Mouse (Mus musculus) midbrain, embryonic 13.5 days (tissue): ENCODE data around the gene Olfr1279. TPM values are rescaled to one million over a fixed set of nuclear protein-coding genes. Genes with fewer than 3 reads are reported as not detected.
"Not testable (repeated sequence)": the region's sequence is repeated elsewhere in the genome, so short reads cannot be mapped to it uniquely, and the experiment has no call there.

ENCODE experiments used
- ATAC-seq: fragments of 200-750 bp; cut with Nextera tagmentation; 2 replicates; pipeline ENCODE4 v1.8.0; 2017; ENCODE audit warnings: mild to moderate bottlenecking, moderate TSS enrichment, moderate library complexity
- H3K27ac ChIP-seq: fragments of 300-500 bp; sonication (generic); 2 replicates; pipeline ENCODE4 v1.5.1; 2015; ENCODE audit warnings: inconsistent platforms, mild to moderate bottlenecking, moderate library complexity
- H3K27me3 ChIP-seq: fragments of 300-500 bp; sonication (generic); 2 replicates; pipeline ENCODE4 v1.6.1; 2015; ENCODE audit warnings: mild to moderate bottlenecking, inconsistent platforms
- H3K36me3 ChIP-seq: fragments of 300-500 bp; sonication (generic); 2 replicates; pipeline ENCODE4 v1.6.1; 2015; ENCODE audit warnings: mild to moderate bottlenecking, inconsistent platforms
- H3K4me1 ChIP-seq: fragments of 300-500 bp; sonication (generic); replicated peaks from 2 replicates; pipeline ENCODE4 v1.6.1; 2015; ENCODE audit warnings: inconsistent platforms
- H3K4me2 ChIP-seq: fragments of 300-500 bp; sonication (generic); replicated peaks from 2 replicates; pipeline ENCODE4 v1.6.1; 2015; ENCODE audit warnings: moderate library complexity, mild to moderate bottlenecking, inconsistent platforms
- H3K4me3 ChIP-seq: fragments of 300-500 bp; sonication (generic); replicated peaks from 2 replicates; pipeline ENCODE4 v1.5.1; 2015; ENCODE audit warnings: mild to moderate bottlenecking, inconsistent platforms
- H3K9ac ChIP-seq: fragments of 300-500 bp; sonication (generic); replicated peaks from 2 replicates; pipeline ENCODE4 v1.6.1; 2015; ENCODE audit warnings: mild to moderate bottlenecking, inconsistent platforms
- H3K9me3 ChIP-seq: fragments of 300-500 bp; sonication (generic); 2 replicates; pipeline ENCODE4 v1.6.1; 2016; ENCODE audit warnings: mild to moderate bottlenecking, inconsistent platforms
- WGBS: fragments of 180-500 bp; shearing (Covaris S2); methylation state at CpG from one replicate; pipeline ENCODE4 v1.1.7; 2015; 5-methylcytosine and 5-hydroxymethylcytosine counted together
- polyA plus RNA-seq: library from polyadenylated mRNA; unstranded; fragments of >200 nt; fragmentation: Nextera tagmentation; extraction: Ambion mirVana; gene quantifications from 2 replicates; pipeline ENCODE4 v1.2.1, GENCODE M21; 2015

Gene Olfr1279
- polyA plus RNA-seq = not detected in 2 replicates

GRCm38 (mm10) chr2:111300374-111300773, at the start of gene Olfr1279:
Gene Olfr1279 (plus strand): TSS chr2:111300635.
- H3K4me2 ChIP-seq = no peak within 1 kb of the TSS
- no peak within 1 kb of the TSS for H3K4me3 ChIP-seq

GRCm38 (mm10) chr2:111254216-111254615, 46.2 kb upstream of the Olfr1279 start, which contains the start of gene Olfr1276:
Gene Olfr1276 (plus strand): TSS chr2:111254516.
- H3K36me3 ChIP-seq = no peaks in the 10 kb centered on the region
- H3K9me3 ChIP-seq = no peaks in the 10 kb centered on the region
- no peak within 1 kb of the TSS for H3K9ac ChIP-seq
- no peak within 1 kb of the TSS for H3K4me2 ChIP-seq
- no peaks in the 10 kb centered on the region for H3K4me1 ChIP-seq
- no peak within 1 kb of the TSS for H3K27ac ChIP-seq
- H3K4me3 ChIP-seq = no peak within 1 kb of the TSS
- no peaks in the 10 kb centered on the region for H3K27me3 ChIP-seq
- no peak for ATAC-seq

More at GRCm38 (mm10) chr2:111300374-111300773, at the start of gene Olfr1279:
- Histone ChIP-seq H3K9ac (no peak within 1 kb of the TSS), H3K27me3 (no peaks in the 10 kb centered on the region), H3K4me1 (no peaks in the 10 kb centered on the region), H3K9me3 (no peaks in the 10 kb centered on the region), H3K27ac (no peak within 1 kb of the TSS), H3K36me3 (no peaks in the 10 kb centered on the region)
- no peak for ATAC-seq

- H3K27ac ChIP-seq = no peak within 1 kb of the TSS
- H3K27me3 ChIP-seq = no peaks in the 10 kb centered on the region
- no peaks in the 10 kb centered on the region for H3K4me1 ChIP-seq
- H3K9ac ChIP-seq = no peak within 1 kb of the TSS
- no peak within 1 kb of the TSS for H3K4me3 ChIP-seq
- H3K4me2 ChIP-seq = no peak within 1 kb of the TSS
- 84% methylated on average over 2 of the region's 2 CpGs for WGBS
- H3K36me3 ChIP-seq = no peaks in the 10 kb centered on the region
- no peaks in the 10 kb centered on the region for H3K9me3 ChIP-seq
- no peak for ATAC-seq
These were observed 26.4 kb upstream of the Olfr1279 start, which contains the start of gene Olfr1277 for GRCm38 (mm10) chr2:111274006-111274405. Gene Olfr1277 (minus strand): TSS chr2:111274106.

- no peak within 1 kb of the TSS for H3K4me2 ChIP-seq
- H3K4me3 ChIP-seq = no peak within 1 kb of the TSS
- no peak within 1 kb of the TSS for H3K9ac ChIP-seq
- no peak within 1 kb of the TSS for H3K27ac ChIP-seq
- ATAC-seq = no peak
- no peaks in the 10 kb centered on the region for H3K27me3 ChIP-seq
- no peaks in the 10 kb centered on the region for H3K4me1 ChIP-seq
- H3K9me3 ChIP-seq = no peaks in the 10 kb centered on the region
- no peaks in the 10 kb centered on the region for H3K36me3 ChIP-seq
These were observed 10.6 kb upstream of the Olfr1279 start, which contains the start of gene Olfr1278 for GRCm38 (mm10) chr2:111289836-111290235. Gene Olfr1278 (plus strand): TSS chr2:111290136.

GRCm38 (mm10) chr2:111298541-111298940, 1.9 kb upstream of the Olfr1279 start:
- Histone ChIP-seq H3K9me3 (no peaks in the 10 kb centered on the region), H3K27me3 (no peaks in the 10 kb centered on the region), H3K36me3 (no peaks in the 10 kb centered on the region), H3K9ac (no peak overlapping the region), H3K4me1 (no peaks in the 10 kb centered on the region), H3K27ac (no peak overlapping the region), H3K4me2 (no peak overlapping the region), H3K4me3 (no peak overlapping the region)
- ATAC-seq = no peak

- Histone ChIP-seq H3K9ac (no peak within 1 kb of the TSS), H3K9me3 (no peaks in the 10 kb centered on the region), H3K27me3 (no peaks in the 10 kb centered on the region), H3K4me3 (no peak within 1 kb of the TSS), H3K4me2 (no peak within 1 kb of the TSS), H3K36me3 (no peaks in the 10 kb centered on the region), H3K27ac (no peak within 1 kb of the TSS), H3K4me1 (no peaks in the 10 kb centered on the region)
- ATAC-seq = no peak
These were observed 13.3 kb downstream of the Olfr1279 start, which contains the start of gene Olfr1280 for GRCm38 (mm10) chr2:111313717-111314116. Gene Olfr1280 (plus strand): TSS chr2:111314017.

GRCm38 (mm10) chr2:111326220-111326619, 25.8 kb downstream of the Olfr1279 start, which contains the start of gene Olfr1281:
Gene Olfr1281 (plus strand): TSS chr2:111326520.
- Histone ChIP-seq H3K9ac (no peak within 1 kb of the TSS), H3K4me2 (no peak within 1 kb of the TSS), H3K4me3 (no peak within 1 kb of the TSS), H3K27me3 (no peaks in the 10 kb centered on the region), H3K36me3 (no peaks in the 10 kb centered on the region), H3K27ac (no peak within 1 kb of the TSS), H3K9me3 (no peaks in the 10 kb centered on the region), H3K4me1 (no peaks in the 10 kb centered on the region)
- no peak for ATAC-seq
- WGBS = 82% methylated on average over 2 of the region's 2 CpGs

- H3K4me3 ChIP-seq, H3K9me3 ChIP-seq, H3K4me1 ChIP-seq, H3K27ac ChIP-seq, ATAC-seq, H3K9ac ChIP-seq, H3K27me3 ChIP-seq, H3K4me2 ChIP-seq, H3K36me3 ChIP-seq: not testable (repeated sequence)
- 90% methylated on average over 5 of the region's 5 CpGs for WGBS
These were observed 33.3 kb downstream of the Olfr1279 start for GRCm38 (mm10) chr2:111333721-111334120.

GRCm38 (mm10) chr2:111335976-111336375, 35.5 kb downstream of the Olfr1279 start, which contains the start of gene Olfr1282:
Gene Olfr1282 (minus strand): TSS chr2:111336076.
- Histone ChIP-seq H3K4me2 (no peak within 1 kb of the TSS), H3K9me3 (no peaks in the 10 kb centered on the region), H3K4me3 (no peak within 1 kb of the TSS), H3K27me3 (no peaks in the 10 kb centered on the region), H3K27ac (no peak within 1 kb of the TSS), H3K9ac (no peak within 1 kb of the TSS), H3K4me1 (no peaks in the 10 kb centered on the region), H3K36me3 (no peaks in the 10 kb centered on the region)
- 86% methylated on average over 2 of the region's 2 CpGs for WGBS
- ATAC-seq = no peak

Other genes starting within 250 kb of the Olfr1279 start
- gene Gm13941, start 194.7 kb upstream of the Olfr1279 start, polyA plus RNA-seq = not detected in 2 replicates
- not detected in 2 replicates for gene Gm15130, start 147.7 kb upstream of the Olfr1279 start, polyA plus RNA-seq
- not detected in 2 replicates for gene 4930430A15Rik, start 71.0 kb upstream of the Olfr1279 start, polyA plus RNA-seq
- gene Olfr1275, start 65.3 kb upstream of the Olfr1279 start, polyA plus RNA-seq = not detected in 2 replicates
- gene Olfr1276, start 46.1 kb upstream of the Olfr1279 start, polyA plus RNA-seq = not detected in 2 replicates
- gene Olfr1277, start 26.5 kb upstream of the Olfr1279 start, polyA plus RNA-seq = not detected in 2 replicates
- not detected in 2 replicates for gene Olfr1278, start 10.5 kb upstream of the Olfr1279 start, polyA plus RNA-seq
- gene Olfr1280, start 13.4 kb downstream of the Olfr1279 start, polyA plus RNA-seq = not detected in 2 replicates
- gene Olfr1281, start 25.9 kb downstream of the Olfr1279 start, polyA plus RNA-seq = not detected in 2 replicates
- gene Olfr1282, start 35.4 kb downstream of the Olfr1279 start, polyA plus RNA-seq = not detected in 2 replicates
- gene Olfr1283, start 66.2 kb downstream of the Olfr1279 start, polyA plus RNA-seq = not detected in 2 replicates
- not detected in 2 replicates for gene Olfr1284, start 74.9 kb downstream of the Olfr1279 start, polyA plus RNA-seq
- not detected in 2 replicates for gene Olfr1286, start 122.5 kb downstream of the Olfr1279 start, polyA plus RNA-seq
- gene Olfr1287, start 148.5 kb downstream of the Olfr1279 start, polyA plus RNA-seq = not detected in 2 replicates
- not detected in 2 replicates for gene Olfr1288, start 173.5 kb downstream of the Olfr1279 start, polyA plus RNA-seq
- not detected in 2 replicates for gene Olfr1289, start 180.2 kb downstream of the Olfr1279 start, polyA plus RNA-seq
- gene Olfr1290, start 193.2 kb downstream of the Olfr1279 start, polyA plus RNA-seq = not detected in 2 replicates
- not detected in 2 replicates for gene Olfr1291-ps1, start 196.5 kb downstream of the Olfr1279 start, polyA plus RNA-seq
- not detected in 2 replicates for gene Olfr1293-ps, start 224.6 kb downstream of the Olfr1279 start, polyA plus RNA-seq
- not detected in 2 replicates for gene Olfr1294, start 239.7 kb downstream of the Olfr1279 start, polyA plus RNA-seq